Mouse (Mus musculus): ENCODE results near the gene Sorbs1. TPM values are rescaled to one million over a fixed set of nuclear protein-coding genes. Genes with fewer than 3 reads are reported as not detected.

Gene Sorbs1
- polyA plus RNA-seq, 1 experiment from 2014 or later, result 98.8 TPM

DNA sequence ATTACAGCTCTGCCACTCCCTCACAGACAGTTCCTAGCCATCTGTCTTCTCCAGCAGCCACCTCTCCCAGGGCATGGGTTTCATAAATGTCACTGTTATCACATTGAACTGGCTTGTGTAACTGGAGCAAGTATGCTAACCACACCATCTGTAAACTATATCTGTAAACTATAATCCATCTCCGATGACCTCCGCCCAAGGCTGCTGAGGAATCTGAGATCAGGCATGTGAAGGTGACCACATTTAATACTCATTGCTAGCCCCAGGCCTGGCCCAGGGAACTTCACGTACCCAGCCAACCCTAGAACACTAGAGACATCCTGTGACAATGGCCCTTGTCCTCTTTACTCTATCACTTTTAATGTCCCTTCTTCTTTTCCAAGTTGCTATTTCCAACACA is 128.2 kb downstream of the Sorbs1 start:
- Histone ChIP-seq H3K4me1 (replicated peaks; ENCODE audit: control insufficient read depth, insufficient read depth, low read length) (no peaks in the 10 kb centered on the region), H3K27me3 (ENCODE audit: control insufficient read depth, insufficient read depth, low read length) (no peaks in the 10 kb centered on the region), H3K4me2 (replicated peaks) (no peak overlapping the region), H3K9ac (no peak overlapping the region), H3K27ac (no peak overlapping the region), H3K36me3 (replicated peaks; ENCODE audit: control insufficient read depth, insufficient read depth) (peaks cover 15% of the 10 kb centered on the region), H3K4me3 (replicated peaks; ENCODE audit: low read length) (no peak overlapping the region), H3K9me3 (ENCODE audit: control insufficient read depth, low read length) (no peaks in the 10 kb centered on the region)
- DNase-seq (ENCODE audit: low spot score) (no peak), ATAC-seq (ENCODE audit: low FRiP score) (no peak)
- WGBS, result 97% methylated on average over 3 of the region's 3 CpGs

DNA sequence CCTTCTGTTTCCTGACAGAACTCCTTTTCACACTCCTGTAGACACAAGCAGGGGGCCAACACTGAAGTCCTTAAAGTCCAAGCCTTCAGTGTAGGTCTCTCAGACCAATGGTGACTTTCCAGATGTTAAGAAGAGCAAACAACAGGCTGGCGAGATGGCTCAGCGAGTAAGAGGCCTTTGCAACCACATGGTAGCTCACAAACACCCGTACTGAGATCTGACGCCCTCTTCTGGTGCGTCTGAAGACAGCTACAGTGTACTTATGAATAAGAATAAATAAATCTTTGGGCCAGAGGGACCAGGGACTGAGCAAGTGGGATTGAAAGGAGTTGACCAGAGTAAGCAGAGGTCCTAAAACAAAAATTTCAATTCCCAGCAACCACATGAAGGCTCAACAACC is 129.6 kb downstream of the Sorbs1 start:
- no peaks in the 10 kb centered on the region for H3K27me3 ChIP-seq (ENCODE audit: control insufficient read depth, insufficient read depth, low read length)
- H3K9ac ChIP-seq, result no peak overlapping the region
- no peak overlapping the region for H3K4me3 ChIP-seq (replicated peaks; ENCODE audit: low read length)
- no peak overlapping the region for H3K4me2 ChIP-seq (replicated peaks)
- H3K36me3 ChIP-seq (replicated peaks; ENCODE audit: control insufficient read depth, insufficient read depth), result peaks cover 19% of the 10 kb centered on the region
- no peaks in the 10 kb centered on the region for H3K9me3 ChIP-seq (ENCODE audit: control insufficient read depth, low read length)
- DNase-seq (ENCODE audit: low spot score) (no peak), ATAC-seq (ENCODE audit: low FRiP score) (no peak)
- 36% methylated on average over 5 of the region's 5 CpGs for WGBS
- no peak overlapping the region for H3K27ac ChIP-seq
- H3K4me1 ChIP-seq (replicated peaks; ENCODE audit: control insufficient read depth, insufficient read depth, low read length), result no peaks in the 10 kb centered on the region

DNA sequence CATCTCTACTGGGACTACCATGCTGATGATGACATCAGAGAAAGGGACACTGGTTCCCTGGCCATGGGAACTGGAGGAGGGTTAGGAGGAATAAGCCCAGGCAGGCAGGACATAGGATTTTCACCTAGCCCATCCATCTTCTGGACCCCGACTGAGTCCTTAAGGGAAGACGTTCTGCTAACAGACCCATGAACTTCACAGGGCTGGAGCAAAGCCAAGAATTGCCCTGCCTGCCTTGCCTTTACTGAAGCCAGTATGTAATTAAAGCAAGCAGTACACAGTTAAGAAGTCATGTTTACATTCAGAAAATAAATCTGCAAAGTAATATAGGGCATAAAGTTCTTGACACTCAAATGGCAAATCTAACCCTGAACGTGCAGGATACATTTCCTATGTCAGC is 132.9 kb downstream of the Sorbs1 start:
- no peak overlapping the region for H3K9ac ChIP-seq
- no peaks in the 10 kb centered on the region for H3K9me3 ChIP-seq (ENCODE audit: control insufficient read depth, low read length)
- ATAC-seq (ENCODE audit: low FRiP score) (no peak), DNase-seq (ENCODE audit: low spot score) (no peak)
- no peak overlapping the region for H3K4me2 ChIP-seq (replicated peaks)
- H3K4me3 ChIP-seq (replicated peaks; ENCODE audit: low read length), result no peak overlapping the region
- 66% methylated on average over 3 of the region's 3 CpGs for WGBS
- H3K27ac ChIP-seq, result no peak overlapping the region
- no peaks in the 10 kb centered on the region for H3K27me3 ChIP-seq (ENCODE audit: control insufficient read depth, insufficient read depth, low read length)
- peaks cover 30% of the 10 kb centered on the region for H3K36me3 ChIP-seq (replicated peaks; ENCODE audit: control insufficient read depth, insufficient read depth)
- no peaks in the 10 kb centered on the region for H3K4me1 ChIP-seq (replicated peaks; ENCODE audit: control insufficient read depth, insufficient read depth, low read length)

DNA sequence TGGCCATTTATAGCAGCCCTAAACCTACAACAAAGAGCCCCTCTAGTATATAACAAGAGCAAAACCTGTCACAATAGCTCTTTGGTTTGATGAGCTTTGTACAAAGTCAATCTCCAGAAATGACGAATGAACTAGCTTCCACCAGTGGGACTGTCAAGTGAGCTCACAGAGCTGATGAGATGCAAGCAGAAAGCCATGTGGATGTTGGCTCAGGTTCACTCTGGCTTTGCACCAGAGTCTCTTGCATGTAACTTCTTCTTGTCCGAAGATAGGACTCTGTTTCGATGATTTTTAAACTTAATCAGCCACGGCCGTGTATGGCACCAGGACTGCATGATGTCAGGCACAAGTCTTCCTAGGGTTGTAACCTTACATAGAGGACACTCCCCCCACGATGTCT is 133.6 kb downstream of the Sorbs1 start:
- Histone ChIP-seq H3K4me2 (replicated peaks) (no peak overlapping the region), H3K27me3 (ENCODE audit: control insufficient read depth, insufficient read depth, low read length) (no peaks in the 10 kb centered on the region), H3K4me3 (replicated peaks; ENCODE audit: low read length) (no peak overlapping the region), H3K9me3 (ENCODE audit: control insufficient read depth, low read length) (no peaks in the 10 kb centered on the region), H3K9ac (no peak overlapping the region), H3K4me1 (replicated peaks; ENCODE audit: control insufficient read depth, insufficient read depth, low read length) (no peaks in the 10 kb centered on the region), H3K36me3 (replicated peaks; ENCODE audit: control insufficient read depth, insufficient read depth) (peaks cover 34% of the 10 kb centered on the region), H3K27ac (no peak overlapping the region)
- WGBS, result 59% methylated on average over 6 of the region's 6 CpGs
- DNase-seq (ENCODE audit: low spot score) (no peak), ATAC-seq (ENCODE audit: low FRiP score) (no peak)

DNA sequence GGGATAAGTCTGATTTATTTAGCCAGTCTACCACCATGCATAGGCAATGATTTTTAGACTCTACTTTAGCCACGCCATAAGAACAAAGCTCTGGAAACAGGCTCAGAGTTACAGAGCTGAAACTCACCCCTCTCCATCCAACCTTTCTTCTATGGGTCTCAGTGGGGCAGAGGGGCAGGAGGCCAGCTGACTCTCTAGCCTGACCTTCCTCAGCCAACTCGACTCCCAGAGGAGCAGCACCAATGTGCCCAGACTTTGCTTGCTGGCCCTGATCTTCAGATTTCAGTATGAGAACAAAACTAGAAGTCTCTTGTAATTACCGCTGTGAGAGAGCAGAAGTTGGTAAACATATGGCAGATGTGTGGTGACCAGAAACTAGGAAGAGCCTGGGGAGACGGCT is 134.5 kb downstream of the Sorbs1 start:
- no peaks in the 10 kb centered on the region for H3K4me1 ChIP-seq (replicated peaks; ENCODE audit: control insufficient read depth, insufficient read depth, low read length)
- H3K9ac ChIP-seq, result no peak overlapping the region
- H3K27ac ChIP-seq, result no peak overlapping the region
- H3K36me3 ChIP-seq (replicated peaks; ENCODE audit: control insufficient read depth, insufficient read depth), result peaks cover 34% of the 10 kb centered on the region
- no peak overlapping the region for H3K4me3 ChIP-seq (replicated peaks; ENCODE audit: low read length)
- DNase-seq (ENCODE audit: low spot score), result no peak
- no peaks in the 10 kb centered on the region for H3K9me3 ChIP-seq (ENCODE audit: control insufficient read depth, low read length)
- no peak for ATAC-seq (ENCODE audit: low FRiP score)
- no peaks in the 10 kb centered on the region for H3K27me3 ChIP-seq (ENCODE audit: control insufficient read depth, insufficient read depth, low read length)
- WGBS, result 85% methylated on average over 4 of the region's 4 CpGs
- no peak overlapping the region for H3K4me2 ChIP-seq (replicated peaks)

DNA sequence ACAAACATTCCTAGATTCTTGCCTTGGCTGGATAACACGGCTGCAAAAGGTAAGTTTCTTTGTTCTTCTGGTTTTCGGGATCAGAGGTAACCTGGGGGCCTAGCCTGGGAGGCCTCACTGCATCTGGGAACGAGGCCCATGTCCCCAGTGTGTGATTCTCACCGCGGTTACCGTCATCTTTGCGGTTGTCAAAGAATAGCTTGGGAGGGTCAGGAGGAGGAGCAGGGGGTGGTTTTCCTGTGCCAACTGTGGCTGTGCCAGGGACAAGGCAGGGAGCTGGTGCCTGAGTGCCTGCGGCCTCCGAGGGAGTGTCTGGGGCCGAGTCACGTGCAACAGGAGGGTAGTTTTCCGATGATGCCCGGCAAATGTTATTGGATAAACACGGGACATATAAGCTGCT is 135.9 kb downstream of the Sorbs1 start:
- Histone ChIP-seq H3K4me2 (replicated peaks) (no peak overlapping the region), H3K9ac (no peak overlapping the region), H3K27ac (no peak overlapping the region), H3K4me1 (replicated peaks; ENCODE audit: control insufficient read depth, insufficient read depth, low read length) (no peaks in the 10 kb centered on the region), H3K36me3 (replicated peaks; ENCODE audit: control insufficient read depth, insufficient read depth) (peaks cover 42% of the 10 kb centered on the region), H3K9me3 (ENCODE audit: control insufficient read depth, low read length) (no peaks in the 10 kb centered on the region), H3K27me3 (ENCODE audit: control insufficient read depth, insufficient read depth, low read length) (no peaks in the 10 kb centered on the region), H3K4me3 (replicated peaks; ENCODE audit: low read length) (no peak overlapping the region)
- DNase-seq (ENCODE audit: low spot score) (no peak), ATAC-seq (ENCODE audit: low FRiP score) (no peak)
- WGBS, result 65% methylated on average over 14 of the region's 14 CpGs

DNA sequence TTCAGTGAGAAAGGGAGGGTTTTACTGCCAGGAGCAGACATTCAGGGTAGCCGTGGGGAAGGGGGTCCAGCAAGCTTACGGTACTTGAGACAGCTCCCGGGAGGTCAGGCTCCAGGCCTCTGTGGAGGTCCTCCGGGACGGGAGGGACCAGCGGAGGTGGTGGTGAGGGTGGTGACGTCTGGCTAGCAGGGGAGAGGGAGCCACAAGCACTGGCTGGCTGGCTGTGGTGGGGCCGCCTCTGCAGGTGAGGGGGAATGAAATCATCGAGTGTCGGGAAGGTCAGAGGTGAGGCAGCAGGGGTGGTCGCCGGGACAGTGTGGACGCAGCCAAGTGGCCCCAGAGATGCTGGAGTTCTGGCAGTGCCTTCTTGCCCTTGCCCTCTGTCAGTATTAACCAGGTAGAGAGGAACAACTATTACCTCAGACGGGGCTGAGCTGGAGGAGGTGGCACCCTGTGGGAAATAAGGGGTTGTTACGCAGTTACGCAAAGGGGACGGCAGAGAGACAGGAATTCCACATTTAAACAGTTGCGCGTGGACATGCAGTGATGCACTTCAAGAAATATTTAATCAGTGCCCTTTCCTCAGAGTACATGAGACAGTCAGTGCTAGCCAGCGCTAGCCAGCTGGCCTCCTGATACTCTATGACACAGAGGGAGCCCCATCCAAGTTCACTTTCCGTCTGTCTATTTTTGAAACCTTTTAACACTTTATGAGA is 136.9 kb downstream of the Sorbs1 start:
- 81% methylated on average over 21 of the region's 21 CpGs for WGBS

DNA sequence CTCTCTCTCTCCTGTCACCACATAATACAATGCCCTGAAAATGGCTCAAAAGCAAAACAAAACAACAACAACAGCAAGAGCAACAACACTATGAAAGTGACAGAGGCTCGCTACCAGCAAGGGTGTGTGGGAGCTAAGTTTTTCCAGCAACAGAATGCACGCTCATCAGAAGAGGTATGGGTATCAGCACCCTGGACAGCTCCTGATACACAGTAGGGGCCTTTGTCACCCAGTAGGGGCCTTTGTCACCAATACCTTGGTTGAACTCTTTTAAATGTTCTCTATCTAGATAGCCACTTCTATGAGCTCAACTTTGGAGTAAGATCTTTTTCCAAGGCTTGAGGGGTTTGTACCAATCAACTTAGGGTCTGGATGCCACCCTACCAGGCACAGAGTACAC is 138.9 kb downstream of the Sorbs1 start:
- ATAC-seq (ENCODE audit: low FRiP score) (no peak), DNase-seq (ENCODE audit: low spot score) (no peak)
- no peaks in the 10 kb centered on the region for H3K27me3 ChIP-seq (ENCODE audit: control insufficient read depth, insufficient read depth, low read length)
- H3K9me3 ChIP-seq (ENCODE audit: control insufficient read depth, low read length), result no peaks in the 10 kb centered on the region
- 86% methylated on average over 2 of the region's 2 CpGs for WGBS
- no peak overlapping the region for H3K4me2 ChIP-seq (replicated peaks)
- H3K9ac ChIP-seq, result no peak overlapping the region
- H3K4me3 ChIP-seq (replicated peaks; ENCODE audit: low read length), result no peak overlapping the region
- peaks cover 46% of the 10 kb centered on the region for H3K36me3 ChIP-seq (replicated peaks; ENCODE audit: control insufficient read depth, insufficient read depth)
- no peak overlapping the region for H3K27ac ChIP-seq
- no peaks in the 10 kb centered on the region for H3K4me1 ChIP-seq (replicated peaks; ENCODE audit: control insufficient read depth, insufficient read depth, low read length)

More for the DNA sequence above, 136.9 kb downstream of the Sorbs1 start:
- H3K36me3 ChIP-seq (replicated peaks; ENCODE audit: control insufficient read depth, insufficient read depth), result peaks cover 44% of the 10 kb centered on the region
- DNase-seq (ENCODE audit: low spot score), result no peak
- no peak overlapping the region for H3K4me3 ChIP-seq (replicated peaks; ENCODE audit: low read length)
- H3K9ac ChIP-seq, result no peak overlapping the region
- ATAC-seq (ENCODE audit: low FRiP score), result no peak
- H3K4me2 ChIP-seq (replicated peaks), result no peak overlapping the region
- no peak overlapping the region for H3K27ac ChIP-seq
- no peaks in the 10 kb centered on the region for H3K4me1 ChIP-seq (replicated peaks; ENCODE audit: control insufficient read depth, insufficient read depth, low read length)
- H3K27me3 ChIP-seq (ENCODE audit: control insufficient read depth, insufficient read depth, low read length), result no peaks in the 10 kb centered on the region
- H3K9me3 ChIP-seq (ENCODE audit: control insufficient read depth, low read length), result no peaks in the 10 kb centered on the region

DNA sequence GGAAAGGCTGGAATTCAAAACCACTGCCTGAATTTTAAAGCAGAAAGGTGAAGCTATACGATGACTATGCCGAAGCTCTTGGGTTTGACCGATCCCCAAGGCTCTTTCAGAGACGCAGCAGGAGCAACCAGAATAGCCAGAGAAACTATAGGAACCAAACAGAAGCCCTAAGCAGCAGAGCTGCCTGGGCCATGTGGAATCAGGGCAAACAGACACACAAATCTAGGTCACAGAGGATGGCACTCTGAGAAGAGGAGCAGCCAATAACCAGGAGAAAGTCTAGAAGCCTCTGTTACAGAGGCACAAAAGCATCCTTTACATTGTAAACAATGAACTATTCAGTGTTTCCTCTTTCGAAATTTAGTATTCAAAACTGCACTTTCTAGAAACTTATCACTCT is 140.9 kb downstream of the Sorbs1 start:
- 90% methylated on average over 5 of the region's 5 CpGs for WGBS
- no peaks in the 10 kb centered on the region for H3K9me3 ChIP-seq (ENCODE audit: control insufficient read depth, low read length)
- ATAC-seq (ENCODE audit: low FRiP score), result no peak
- H3K4me1 ChIP-seq (replicated peaks; ENCODE audit: control insufficient read depth, insufficient read depth, low read length), result no peaks in the 10 kb centered on the region
- no peak overlapping the region for H3K9ac ChIP-seq
- DNase-seq (ENCODE audit: low spot score), result no peak
- no peak overlapping the region for H3K27ac ChIP-seq
- H3K4me3 ChIP-seq (replicated peaks; ENCODE audit: low read length), result no peak overlapping the region
- no peaks in the 10 kb centered on the region for H3K27me3 ChIP-seq (ENCODE audit: control insufficient read depth, insufficient read depth, low read length)
- H3K36me3 ChIP-seq (replicated peaks; ENCODE audit: control insufficient read depth, insufficient read depth), result peaks cover 59% of the 10 kb centered on the region
- no peak overlapping the region for H3K4me2 ChIP-seq (replicated peaks)

DNA sequence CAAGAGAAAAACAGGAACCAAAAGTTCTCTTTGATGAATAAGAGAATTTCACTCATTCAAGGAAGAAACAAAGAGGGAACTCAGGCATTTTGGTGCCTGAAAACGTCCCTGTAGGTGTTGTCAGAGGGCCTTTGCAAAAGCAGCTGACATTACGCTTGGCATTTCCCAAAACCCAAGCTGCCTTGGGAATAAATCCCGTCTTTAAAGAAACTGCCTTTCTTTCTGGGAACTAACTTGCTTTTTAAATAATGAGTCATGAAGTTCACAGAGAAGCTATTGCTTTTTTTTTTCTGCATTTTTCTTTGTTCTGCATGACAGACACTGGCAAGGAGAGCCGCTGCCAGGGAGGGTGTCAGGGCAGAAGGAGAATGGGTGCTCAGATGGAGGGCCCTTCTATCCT is 141.7 kb downstream of the Sorbs1 start:
- 48% methylated on average over 4 of the region's 4 CpGs for whole genome bisulfite sequencing

More for the DNA sequence above, 141.7 kb downstream of the Sorbs1 start:
- no peak overlapping the region for H3K4me3 ChIP-seq (replicated peaks; ENCODE audit: low read length)
- H3K27ac ChIP-seq, result no peak overlapping the region
- no peak for ATAC-seq (ENCODE audit: low FRiP score)
- H3K36me3 ChIP-seq (replicated peaks; ENCODE audit: control insufficient read depth, insufficient read depth), result peaks cover 56% of the 10 kb centered on the region
- H3K9me3 ChIP-seq (ENCODE audit: control insufficient read depth, low read length), result no peaks in the 10 kb centered on the region
- no peak overlapping the region for H3K4me2 ChIP-seq (replicated peaks)
- no peak overlapping the region for H3K9ac ChIP-seq
- H3K4me1 ChIP-seq (replicated peaks; ENCODE audit: control insufficient read depth, insufficient read depth, low read length), result no peaks in the 10 kb centered on the region
- H3K27me3 ChIP-seq (ENCODE audit: control insufficient read depth, insufficient read depth, low read length), result no peaks in the 10 kb centered on the region
- no peak for DNase-seq (ENCODE audit: low spot score)
